Mouse (Mus musculus): Measurements from ENCODE around the gene Daam1. TPM values are rescaled to one million over a fixed set of nuclear protein-coding genes. Genes with fewer than 3 reads are reported as not detected.

Daam1 gene
- polyA plus RNA-seq, 1 experiment from 2014 or later: 9.6 TPM

DNA sequence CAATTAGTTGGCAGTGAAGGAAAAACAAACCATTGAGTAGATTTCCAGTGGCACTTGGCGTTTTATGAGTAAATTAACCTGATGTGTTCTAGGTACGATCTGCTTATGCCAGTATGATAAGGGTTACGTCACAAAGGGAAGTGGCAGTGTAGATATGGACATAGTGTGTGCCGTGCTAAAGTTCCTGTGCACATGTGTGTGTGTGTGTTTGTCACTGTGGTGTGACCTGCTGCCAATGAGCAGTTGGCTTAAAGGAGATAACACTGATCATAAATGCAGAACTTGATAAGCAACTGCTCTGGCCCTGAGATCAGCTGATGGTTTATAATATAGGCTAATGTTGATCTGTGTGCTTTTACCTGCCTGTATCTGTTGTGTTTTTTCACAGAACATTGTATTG is 73.4 kb downstream of the Daam1 start:
- Histone ChIP-seq H3K4me2 (ENCODE audit: low read depth, low read length) (no peak overlapping the region), H3K27ac (ENCODE audit: low read length) (no peak overlapping the region), H3K9me3 (replicated peaks; ENCODE audit: control insufficient read depth, low read length) (no peaks in the 10 kb centered on the region), H3K4me1 (ENCODE audit: control insufficient read depth, low read depth, low read length) (peaks cover 15% of the 10 kb centered on the region), H3K27me3 (ENCODE audit: control insufficient read depth, insufficient read depth, low read depth, low read length) (no peaks in the 10 kb centered on the region), H3K9ac (ENCODE audit: low read depth, low read length) (no peak overlapping the region), H3K4me3 (ENCODE audit: low read depth, low read length) (no peak overlapping the region), H3K36me3 (ENCODE audit: control insufficient read depth, insufficient read depth) (peaks cover 8% of the 10 kb centered on the region)
- 16% methylated on average over 4 of the region's 4 CpGs for WGBS (ENCODE audit: insufficient replicate concordance)
- peak; percentile 73 for ATAC-seq (ENCODE audit: low read depth)

DNA sequence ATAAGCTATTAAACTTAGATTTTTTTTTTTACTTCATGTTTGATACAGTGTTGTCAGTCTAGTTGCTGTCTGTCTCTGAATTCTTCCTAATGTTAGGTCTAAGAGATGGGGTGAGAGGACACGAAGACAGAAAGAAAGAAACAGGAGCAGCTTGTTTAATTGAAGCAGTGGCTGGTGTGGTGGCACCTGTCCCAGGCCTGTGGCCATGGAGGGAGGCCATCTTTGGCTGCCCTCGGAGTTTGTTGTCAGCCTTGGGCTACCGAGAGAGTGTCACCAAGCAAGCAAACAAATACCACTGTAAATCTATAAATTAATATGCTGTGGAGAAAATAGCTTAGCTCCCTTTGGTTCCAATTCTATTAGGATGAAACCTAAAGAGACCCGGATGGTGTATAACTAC is 74.0 kb downstream of the Daam1 start:
- WGBS (ENCODE audit: insufficient replicate concordance): 68% methylated on average over 4 of the region's 4 CpGs
- peaks cover 8% of the 10 kb centered on the region for H3K36me3 ChIP-seq (ENCODE audit: control insufficient read depth, insufficient read depth)
- 0 out of 2 replicates have a peak overlapping the region, but pooled peaks have one; percentile 31 for H3K27ac ChIP-seq (ENCODE audit: low read length)
- no peak for ATAC-seq (ENCODE audit: low read depth)
- H3K4me1 ChIP-seq (ENCODE audit: control insufficient read depth, low read depth, low read length): peaks cover 15% of the 10 kb centered on the region
- no peaks in the 10 kb centered on the region for H3K27me3 ChIP-seq (ENCODE audit: control insufficient read depth, insufficient read depth, low read depth, low read length)
- H3K4me3 ChIP-seq (ENCODE audit: low read depth, low read length): no peak overlapping the region
- no peak overlapping the region for H3K4me2 ChIP-seq (ENCODE audit: low read depth, low read length)
- H3K9ac ChIP-seq (ENCODE audit: low read depth, low read length): no peak overlapping the region
- H3K9me3 ChIP-seq (replicated peaks; ENCODE audit: control insufficient read depth, low read length): no peaks in the 10 kb centered on the region

DNA sequence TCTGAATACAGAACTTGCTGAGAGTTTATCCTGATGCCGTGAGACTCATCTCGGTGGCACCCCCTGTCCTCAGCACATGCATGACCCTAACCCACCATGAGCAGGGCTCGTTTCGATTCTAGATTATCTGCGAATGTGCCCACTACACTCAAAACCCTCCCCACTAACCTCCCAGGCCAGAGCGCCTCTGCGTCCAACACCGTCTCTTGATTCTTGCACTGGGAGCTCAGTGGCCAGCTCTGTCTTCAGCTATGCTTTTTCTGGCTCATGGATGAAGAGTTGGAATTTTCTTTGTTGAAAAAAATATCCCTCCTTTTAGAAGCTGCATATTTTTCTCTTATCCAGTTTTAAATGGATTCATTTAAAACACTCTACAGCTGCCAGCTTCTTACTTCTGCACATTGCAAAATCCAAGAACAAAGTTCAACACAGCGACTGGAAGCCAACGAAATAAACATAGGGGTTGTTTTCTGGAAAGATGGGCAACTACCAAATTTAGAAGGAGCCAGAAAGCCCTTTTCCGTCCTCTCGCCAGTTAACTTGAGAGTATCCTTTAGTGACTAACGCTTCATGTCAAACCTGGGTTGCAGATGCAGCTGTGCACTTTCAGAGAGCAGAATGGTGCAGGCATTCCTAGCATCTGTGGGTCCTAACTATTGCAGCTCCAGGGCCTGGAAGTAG is 74.9 kb downstream of the Daam1 start:
- peaks cover 8% of the 10 kb centered on the region for H3K36me3 ChIP-seq (ENCODE audit: control insufficient read depth, insufficient read depth)
- WGBS (ENCODE audit: insufficient replicate concordance): 80% methylated on average over 13 of the region's 13 CpGs
- no peak overlapping the region for H3K4me3 ChIP-seq (ENCODE audit: low read depth, low read length)
- H3K9me3 ChIP-seq (replicated peaks; ENCODE audit: control insufficient read depth, low read length): no peaks in the 10 kb centered on the region
- no peak overlapping the region for H3K9ac ChIP-seq (ENCODE audit: low read depth, low read length)
- H3K27ac ChIP-seq (ENCODE audit: low read length): 0 out of 2 replicates have a peak overlapping the region, but pooled peaks have one; percentile 9
- no peaks in the 10 kb centered on the region for H3K27me3 ChIP-seq (ENCODE audit: control insufficient read depth, insufficient read depth, low read depth, low read length)
- H3K4me2 ChIP-seq (ENCODE audit: low read depth, low read length): no peak overlapping the region
- ATAC-seq (ENCODE audit: low read depth): no peak
- H3K4me1 ChIP-seq (ENCODE audit: control insufficient read depth, low read depth, low read length): peaks cover 15% of the 10 kb centered on the region

DNA sequence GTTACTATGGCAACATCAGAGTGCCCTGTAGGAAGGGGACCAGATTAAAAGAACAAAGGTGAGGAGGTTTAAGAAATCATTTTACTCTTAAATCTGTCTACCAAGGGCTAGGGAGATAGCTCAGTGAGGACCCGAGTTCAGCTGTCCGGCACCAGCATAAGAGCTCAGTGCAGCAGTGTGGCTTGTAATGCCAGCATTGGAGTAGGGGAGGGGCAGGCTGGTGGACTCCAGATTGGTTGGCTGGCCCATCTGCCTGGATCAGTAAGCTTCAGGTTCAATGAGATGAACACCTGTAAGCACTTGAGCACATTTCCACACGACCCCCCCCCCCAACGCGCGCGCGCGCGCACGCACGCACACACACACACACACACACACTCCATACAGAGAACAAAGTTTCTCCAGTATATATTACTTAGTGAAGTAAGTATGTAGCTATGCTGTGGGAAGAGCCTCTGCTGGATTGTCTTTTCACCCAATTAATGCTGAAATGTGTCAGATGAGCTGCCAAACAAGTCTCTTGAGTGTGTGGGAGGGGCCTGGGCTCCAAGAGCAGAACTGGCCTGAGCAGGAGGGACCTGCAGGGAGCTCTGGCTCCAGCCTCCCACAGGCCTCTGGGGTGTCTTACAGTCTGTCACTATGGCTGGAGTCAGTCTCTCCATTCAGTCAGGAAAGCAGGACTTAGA is 75.8 kb downstream of the Daam1 start:
- WGBS (ENCODE audit: insufficient replicate concordance): 89% methylated on average over 12 of the region's 12 CpGs
- no peak for ATAC-seq (ENCODE audit: low read depth)
- no peak overlapping the region for H3K4me3 ChIP-seq (ENCODE audit: low read depth, low read length)
- peaks cover 5% of the 10 kb centered on the region for H3K36me3 ChIP-seq (ENCODE audit: control insufficient read depth, insufficient read depth)
- H3K27me3 ChIP-seq (ENCODE audit: control insufficient read depth, insufficient read depth, low read depth, low read length): no peaks in the 10 kb centered on the region
- H3K9ac ChIP-seq (ENCODE audit: low read depth, low read length): no peak overlapping the region
- no peaks in the 10 kb centered on the region for H3K9me3 ChIP-seq (replicated peaks; ENCODE audit: control insufficient read depth, low read length)
- no peak overlapping the region for H3K27ac ChIP-seq (ENCODE audit: low read length)
- H3K4me2 ChIP-seq (ENCODE audit: low read depth, low read length): no peak overlapping the region
- H3K4me1 ChIP-seq (ENCODE audit: control insufficient read depth, low read depth, low read length): peaks cover 18% of the 10 kb centered on the region

DNA sequence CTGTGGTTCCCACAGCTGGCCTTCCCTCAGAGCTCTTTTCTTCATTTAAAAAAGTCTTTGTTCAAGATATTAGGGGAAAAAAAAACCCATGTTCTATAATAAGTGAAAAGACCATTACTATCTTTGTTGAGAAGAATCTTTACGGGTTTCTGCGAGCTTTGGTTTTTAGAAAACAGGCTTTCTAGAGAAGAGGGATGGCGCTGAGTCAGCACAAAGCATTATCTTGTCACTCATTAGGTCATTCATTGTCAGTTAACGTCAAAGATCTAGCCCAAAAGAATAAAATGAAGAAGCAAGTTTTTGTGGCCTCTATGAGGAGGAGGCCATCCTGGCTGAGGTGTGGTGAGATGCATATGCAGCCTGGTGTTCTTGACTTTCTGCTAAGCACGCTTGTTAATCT is 78.1 kb downstream of the Daam1 start:
- WGBS (ENCODE audit: insufficient replicate concordance): 74% methylated on average over 5 of the region's 5 CpGs
- no peaks in the 10 kb centered on the region for H3K36me3 ChIP-seq (ENCODE audit: control insufficient read depth, insufficient read depth)
- no peak overlapping the region for H3K27ac ChIP-seq (ENCODE audit: low read length)
- no peaks in the 10 kb centered on the region for H3K9me3 ChIP-seq (replicated peaks; ENCODE audit: control insufficient read depth, low read length)
- ATAC-seq (ENCODE audit: low read depth): no peak
- no peaks in the 10 kb centered on the region for H3K27me3 ChIP-seq (ENCODE audit: control insufficient read depth, insufficient read depth, low read depth, low read length)
- H3K9ac ChIP-seq (ENCODE audit: low read depth, low read length): no peak overlapping the region
- H3K4me3 ChIP-seq (ENCODE audit: low read depth, low read length): no peak overlapping the region
- peaks cover 22% of the 10 kb centered on the region for H3K4me1 ChIP-seq (ENCODE audit: control insufficient read depth, low read depth, low read length)
- H3K4me2 ChIP-seq (ENCODE audit: low read depth, low read length): no peak overlapping the region

DNA sequence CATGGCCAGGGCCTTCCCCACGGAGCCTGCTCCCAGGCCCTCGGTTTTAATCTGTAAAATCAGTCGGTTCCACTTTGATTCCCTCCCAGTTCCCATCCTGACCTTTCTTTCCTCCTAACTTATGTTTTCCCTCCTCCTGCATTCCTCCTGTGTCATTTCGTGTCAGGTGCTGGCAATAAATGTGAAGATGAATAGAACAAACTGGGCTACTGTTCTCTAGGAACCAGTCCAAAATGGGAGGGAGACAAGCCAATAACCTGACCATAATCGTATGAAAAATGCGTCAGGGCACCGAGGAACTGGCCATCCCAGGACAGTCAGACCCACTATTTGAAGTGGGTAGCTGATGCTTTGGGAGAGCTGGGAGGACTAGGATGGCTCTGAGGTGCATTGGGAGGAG is 79.4 kb downstream of the Daam1 start:
- Histone ChIP-seq H3K27ac (ENCODE audit: low read length) (no peak overlapping the region), H3K4me3 (ENCODE audit: low read depth, low read length) (no peak overlapping the region), H3K27me3 (ENCODE audit: control insufficient read depth, insufficient read depth, low read depth, low read length) (no peaks in the 10 kb centered on the region), H3K4me1 (ENCODE audit: control insufficient read depth, low read depth, low read length) (peaks cover 14% of the 10 kb centered on the region), H3K9ac (ENCODE audit: low read depth, low read length) (no peak overlapping the region), H3K4me2 (ENCODE audit: low read depth, low read length) (no peak overlapping the region), H3K36me3 (ENCODE audit: control insufficient read depth, insufficient read depth) (no peaks in the 10 kb centered on the region), H3K9me3 (replicated peaks; ENCODE audit: control insufficient read depth, low read length) (no peaks in the 10 kb centered on the region)
- no peak; the same call in 1 of the 2 replicates for ATAC-seq (ENCODE audit: low read depth)
- WGBS (ENCODE audit: insufficient replicate concordance): 70% methylated on average over 7 of the region's 7 CpGs

DNA sequence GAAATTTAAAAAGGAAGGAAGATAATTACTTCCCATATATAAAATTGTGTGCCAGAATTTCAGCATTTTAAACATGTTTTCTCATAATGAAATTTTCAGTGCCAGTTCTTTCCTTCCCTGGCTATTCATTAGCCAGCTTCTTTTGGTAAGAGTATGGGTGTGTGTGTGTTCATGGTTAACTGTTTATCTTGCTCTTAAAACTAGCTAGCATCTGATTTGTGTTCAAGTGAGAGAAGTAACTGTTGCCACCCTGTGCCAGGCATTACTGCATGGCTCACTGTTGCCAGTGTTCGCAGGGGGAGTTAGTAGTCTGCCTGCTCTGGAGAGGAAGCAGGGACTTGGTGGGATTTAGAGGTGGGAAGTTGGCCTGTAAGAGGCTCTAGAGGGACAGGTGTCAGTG is 81.4 kb downstream of the Daam1 start:
- Histone ChIP-seq H3K4me3 (ENCODE audit: low read depth, low read length) (no peak overlapping the region), H3K27me3 (ENCODE audit: control insufficient read depth, insufficient read depth, low read depth, low read length) (no peaks in the 10 kb centered on the region), H3K4me1 (ENCODE audit: control insufficient read depth, low read depth, low read length) (peaks cover 7% of the 10 kb centered on the region; the same call in 1 of the 2 replicates), H3K27ac (ENCODE audit: low read length) (no peak overlapping the region), H3K36me3 (ENCODE audit: control insufficient read depth, insufficient read depth) (peaks cover 14% of the 10 kb centered on the region), H3K9me3 (replicated peaks; ENCODE audit: control insufficient read depth, low read length) (no peaks in the 10 kb centered on the region), H3K9ac (ENCODE audit: low read depth, low read length) (no peak overlapping the region), H3K4me2 (ENCODE audit: low read depth, low read length) (no peak overlapping the region)
- ATAC-seq (ENCODE audit: low read depth): no peak
- 74% methylated on average over 1 of the region's 1 CpGs for WGBS (ENCODE audit: insufficient replicate concordance)

DNA sequence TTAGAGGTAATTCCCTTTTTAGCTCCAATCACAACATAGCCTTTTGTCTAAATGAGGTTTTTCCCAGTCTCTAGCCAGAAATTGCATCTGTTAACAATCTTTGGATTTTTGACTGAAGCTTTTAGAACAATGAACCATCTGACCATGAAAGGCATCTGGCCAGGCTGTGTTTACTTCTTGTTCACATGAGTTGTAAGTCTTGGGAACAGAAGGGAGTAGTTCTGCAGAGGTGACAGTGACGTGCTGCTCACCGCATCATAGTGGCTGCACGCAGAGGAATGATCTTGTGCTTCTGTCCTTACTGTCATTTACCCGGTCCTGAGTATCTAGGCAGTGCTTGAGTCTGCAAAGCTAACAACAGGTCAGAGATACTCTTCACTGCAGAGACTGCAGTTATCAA is 88.3 kb downstream of the Daam1 start:
- ATAC-seq (ENCODE audit: low read depth): no peak
- 67% methylated on average over 4 of the region's 4 CpGs for WGBS (ENCODE audit: insufficient replicate concordance)
- no peak overlapping the region for H3K27ac ChIP-seq (ENCODE audit: low read length)
- H3K9ac ChIP-seq (ENCODE audit: low read depth, low read length): no peak overlapping the region
- no peaks in the 10 kb centered on the region for H3K9me3 ChIP-seq (replicated peaks; ENCODE audit: control insufficient read depth, low read length)
- H3K4me1 ChIP-seq (ENCODE audit: control insufficient read depth, low read depth, low read length): no peaks in the 10 kb centered on the region
- no peak overlapping the region for H3K4me3 ChIP-seq (ENCODE audit: low read depth, low read length)
- H3K27me3 ChIP-seq (ENCODE audit: control insufficient read depth, insufficient read depth, low read depth, low read length): no peaks in the 10 kb centered on the region
- H3K4me2 ChIP-seq (ENCODE audit: low read depth, low read length): no peak overlapping the region
- H3K36me3 ChIP-seq (ENCODE audit: control insufficient read depth, insufficient read depth): peaks cover 16% of the 10 kb centered on the region

DNA sequence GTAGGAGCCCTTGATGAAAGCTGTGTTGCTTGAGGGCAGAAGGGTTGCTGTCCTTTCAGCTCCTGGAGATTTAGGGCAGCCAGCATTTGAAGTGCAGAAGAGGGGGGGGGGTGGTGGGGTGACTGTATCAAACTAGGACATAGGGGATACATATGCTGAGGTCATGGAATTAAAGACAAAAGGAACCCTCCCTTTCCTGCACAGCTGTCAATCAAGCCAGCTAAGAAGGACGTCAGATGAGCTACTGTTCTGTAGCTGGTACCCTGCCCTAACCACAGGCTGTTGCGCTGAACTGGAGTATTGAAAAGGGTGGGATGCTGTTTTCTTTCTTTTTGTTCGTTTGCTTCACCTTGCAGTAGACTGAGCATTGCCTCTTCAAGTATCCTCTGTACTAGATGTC is 89.1 kb downstream of the Daam1 start:
- WGBS (ENCODE audit: insufficient replicate concordance): 51% methylated on average over 3 of the region's 3 CpGs
- no peak for ATAC-seq (ENCODE audit: low read depth)

More for the DNA sequence above, 89.1 kb downstream of the Daam1 start:
- no peaks in the 10 kb centered on the region for H3K27me3 ChIP-seq (ENCODE audit: control insufficient read depth, insufficient read depth, low read depth, low read length)
- no peak overlapping the region for H3K4me3 ChIP-seq (ENCODE audit: low read depth, low read length)
- no peak overlapping the region for H3K4me2 ChIP-seq (ENCODE audit: low read depth, low read length)
- no peaks in the 10 kb centered on the region for H3K4me1 ChIP-seq (ENCODE audit: control insufficient read depth, low read depth, low read length)
- H3K27ac ChIP-seq (ENCODE audit: low read length): no peak overlapping the region
- H3K9me3 ChIP-seq (replicated peaks; ENCODE audit: control insufficient read depth, low read length): no peaks in the 10 kb centered on the region
- H3K9ac ChIP-seq (ENCODE audit: low read depth, low read length): no peak overlapping the region
- H3K36me3 ChIP-seq (ENCODE audit: control insufficient read depth, insufficient read depth): peaks cover 16% of the 10 kb centered on the region
